In the genomic region with DNA sequence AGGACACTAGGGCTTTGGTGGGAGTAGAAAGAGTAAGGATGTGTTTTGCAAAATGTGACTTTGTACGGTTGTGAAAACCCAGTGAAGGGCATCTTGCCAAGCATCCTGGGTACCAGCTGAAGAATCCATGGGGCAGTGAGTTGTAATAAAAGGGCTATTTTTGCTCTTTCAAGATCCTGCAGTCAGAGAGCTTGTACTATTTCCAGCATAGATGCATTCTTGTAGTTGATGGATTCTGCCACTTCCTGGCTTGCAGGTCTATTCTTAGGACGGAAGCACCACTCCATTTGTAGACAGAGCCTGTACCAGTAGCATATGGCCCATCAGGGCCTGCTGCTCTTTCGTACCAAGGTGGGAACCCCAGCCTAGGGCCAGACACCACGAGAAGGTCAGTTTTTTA, we compare ENCODE assay signal across 17 mouse cellular contexts. TPM values are rescaled to one million over a fixed set of nuclear protein-coding genes. Genes with fewer than 3 reads are reported as not detected.
DNase-seq lines count a peak whose midpoint lies in the region; ATAC-seq lines count a peak whose summit lies in the region.
"Had no signal": no experiment of that assay in that cellular context is flagged by ENCODE, and none has a peak within 500 bp of the region (broad histone marks: within the 10 kb centered on the region; RNA-seq: fewer than 3 reads in every experiment).

No protein-coding gene starts in this region.

- H3K36me3 ChIP-seq in heart, embryonic 11.5 days (ENCODE audit: control insufficient read depth, insufficient read depth, low read length) = peaks cover 2% of the 10 kb centered on the region; the same call in 1 of the 2 replicates
- H3K36me3 ChIP-seq in liver, embryonic 15.5 days (replicated peaks) = peaks cover 80% of the 10 kb centered on the region
- H3K36me3 ChIP-seq: hindbrain, embryonic 10.5 days had no signal

- intact Hi-C loops in heart, postnatal 36 days (cut with DNase I) = no loop called here
- intact Hi-C loops in left cerebral cortex, postnatal 4 days (cut with DNase I) = no loop called here

- DNase-seq in heart, postnatal 36 days = no peak
- DNase-seq in left cerebral cortex, postnatal 4 days = peak; percentile 42
- DNase-seq in left cerebral cortex, adult 11 months (ENCODE audit: low spot score) = no peak
- peak; percentile 82 for DNase-seq in cerebellum, adult 9-10 months
- DNase-seq in embryo, embryonic 10 days (ENCODE audit: low spot score) = no peak
- DNase-seq in adrenal gland, postnatal 4 days (ENCODE audit: low spot score in 2 of 2) = no peak
- DNase-seq: adrenal gland, postnatal 36 days; kidney, adult 11 months; kidney, postnatal 25 days; lung, embryonic 14.5 days; thymus, postnatal 36 days had no signal

- H3K4me1 ChIP-seq in heart, embryonic 11.5 days (ENCODE audit: control insufficient read depth, insufficient read depth, low read length) = peaks cover 56% of the 10 kb centered on the region
- H3K4me1 ChIP-seq in liver, embryonic 15.5 days (replicated peaks) = peaks cover 96% of the 10 kb centered on the region

- H3K4me2 ChIP-seq in heart, embryonic 11.5 days = no peak overlapping the region
- H3K4me2 ChIP-seq in liver, embryonic 15.5 days = 0 out of 2 replicates have a peak overlapping the region, but pooled peaks have one; percentile 3
- H3K4me2 ChIP-seq: lung, embryonic 14.5 days; midbrain, embryonic 13.5 days had no signal

- H3K27me3 ChIP-seq in heart, embryonic 11.5 days (ENCODE audit: control insufficient read depth, insufficient read depth, low read length) = no peaks in the 10 kb centered on the region
- H3K27me3 ChIP-seq in liver, embryonic 15.5 days = no peaks in the 10 kb centered on the region
- H3K27me3 ChIP-seq: midbrain, embryonic 13.5 days had no signal

- H3K9me3 ChIP-seq in heart, embryonic 11.5 days (replicated peaks; ENCODE audit: control insufficient read depth, low read length) = no peaks in the 10 kb centered on the region
- no peaks in the 10 kb centered on the region for H3K9me3 ChIP-seq in liver, embryonic 15.5 days (replicated peaks)
- H3K9me3 ChIP-seq: hindbrain, embryonic 10.5 days; midbrain, embryonic 13.5 days had no signal

- no peak overlapping the region for H3K9ac ChIP-seq in heart, embryonic 11.5 days (ENCODE audit: low read depth, low read length)
- H3K9ac ChIP-seq in liver, embryonic 15.5 days = peak overlapping the region; percentile 13; the same call in 1 of the 2 replicates
- H3K9ac ChIP-seq: lung, embryonic 14.5 days; midbrain, embryonic 13.5 days had no signal

- WGBS in heart, embryonic 11.5 days (ENCODE audit: insufficient replicate concordance) = 63% methylated on average over 4 of the region's 4 CpGs
- WGBS in liver, embryonic 15.5 days (ENCODE audit: insufficient replicate concordance) = 85% methylated on average over 4 of the region's 4 CpGs

- no peak for ATAC-seq in heart, embryonic 11.5 days (replicated peaks; ENCODE audit: insufficient number of reproducible peaks, low FRiP score, low TSS enrichment)
- no peak for ATAC-seq in liver, embryonic 15.5 days (ENCODE audit: insufficient read depth)
- ATAC-seq: activated CD4-positive, CD25-positive, alpha-beta regulatory T cell, adult 4 months; forebrain, embryonic 16.5 days; midbrain, embryonic 13.5 days had no signal

- H3K4me3 ChIP-seq in heart, embryonic 11.5 days (ENCODE audit: low read depth, low read length) = no peak overlapping the region
- no peak overlapping the region for H3K4me3 ChIP-seq in liver, embryonic 15.5 days (replicated peaks)
- H3K4me3 ChIP-seq: hindbrain, embryonic 10.5 days; midbrain, embryonic 13.5 days had no signal

- H3K27ac ChIP-seq in heart, embryonic 11.5 days (ENCODE audit: low read depth, low read length) = peak overlapping the region; percentile 98
- peak overlapping the region; percentile 100 for H3K27ac ChIP-seq in liver, embryonic 15.5 days (replicated peaks)
- H3K27ac ChIP-seq: hindbrain, embryonic 10.5 days; midbrain, embryonic 13.5 days had no signal

RNA-seq across cellular contexts. Expression of a gene that starts 21.5 kb away (rescaled TPM):
- polyA plus RNA-seq in heart, embryonic 11.5 days (2014; fragmentation: Nextera tagmentation; extraction: Ambion mirVana) = 176 and 191 TPM in 2 replicates
- total RNA-seq in heart, postnatal 36 days (2021) = 100 to 1,000 TPM; 174 to 188 TPM
- 10 to 100 TPM; 16.2 to 17.5 TPM for total RNA-seq in left cerebral cortex, postnatal 4 days (2021)
- polyA plus RNA-seq in liver, embryonic 15.5 days (2015; fragmentation: Nextera tagmentation; extraction: Ambion mirVana) = 265 and 273 TPM in 2 replicates
- 10 to 100 TPM; 48.7 to 54.5 TPM for total RNA-seq in adrenal gland, postnatal 4 days (2021)
- polyA plus RNA-seq: activated CD4-positive, CD25-positive, alpha-beta regulatory T cell, adult 4 months had no signal

Comparison
In these comparisons a context has a peak if more than half of its experiments do, and no peak if none do; other contexts are left out.
1. DNase-seq: peak in left cerebral cortex, postnatal 4 days (single experiment) and cerebellum, adult 9-10 months (single experiment); none in heart, postnatal 36 days (0 of 2), left cerebral cortex, adult 11 months (single experiment), embryo, embryonic 10 days (single experiment) and adrenal gland, postnatal 4 days (0 of 2).